Mouse (Mus musculus) lung, embryonic 14.5 days (tissue): ENCODE results near the gene Myo15. TPM values are rescaled to one million over a fixed set of nuclear protein-coding genes. Genes with fewer than 3 reads are reported as not detected.

Experiments
- ATAC-seq: fragments of 200-750 bp; cut with Nextera tagmentation; 2 replicates; pipeline ENCODE4 v1.8.0; 2017; ENCODE audit warnings: mild to moderate bottlenecking, moderate TSS enrichment, moderate library complexity; ENCODE audit not compliant: insufficient read depth
- DNase-seq: peaks from one replicate; pipeline ENCODE4 v3.0.0-alpha.2; 2015
- H3K27ac ChIP-seq: fragments of 300-500 bp; sonication (generic); 2 replicates; pipeline ENCODE4 v1.5.1; 2014; ENCODE audit warnings: low read depth, mild to moderate bottlenecking, moderate library complexity
- H3K27me3 ChIP-seq: fragments of 300-500 bp; sonication (generic); 2 replicates; pipeline ENCODE4 v1.6.1; 2014; ENCODE audit warnings: low read length, control low read depth; ENCODE audit not compliant: insufficient read depth
- H3K36me3 ChIP-seq: fragments of 300-500 bp; sonication (generic); 2 replicates; pipeline ENCODE4 v1.6.1; 2014; ENCODE audit warnings: control low read depth; ENCODE audit not compliant: insufficient read depth
- H3K4me1 ChIP-seq: fragments of 300-500 bp; sonication (generic); 2 replicates; pipeline ENCODE4 v1.6.1; 2014; ENCODE audit warnings: antibody characterized with exemption, control low read depth; ENCODE audit not compliant: insufficient read depth
- H3K4me2 ChIP-seq: fragments of 300-500 bp; sonication (generic); 2 replicates; pipeline ENCODE4 v1.6.1; 2014; ENCODE audit warnings: mild to moderate bottlenecking
- H3K4me3 ChIP-seq: fragments of 300-500 bp; sonication (generic); 2 replicates; pipeline ENCODE4 v1.5.1; 2014; ENCODE audit warnings: low read depth, low read length
- H3K9ac ChIP-seq: fragments of 300-500 bp; sonication (generic); 2 replicates; pipeline ENCODE4 v1.6.1; 2014
- H3K9me3 ChIP-seq: fragments of 300-500 bp; sonication (generic); 2 replicates; pipeline ENCODE4 v1.6.1; 2016; ENCODE audit warnings: low read depth, low read length, control low read depth
- CTCF ChIP-seq: IDR thresholded peaks from 2 replicates; pipeline ENCODE4 v1.5.1; 2016; ENCODE audit warnings: antibody characterized with exemption, low read depth
- WGBS: fragments of 180-500 bp; shearing (Covaris S2); extraction: QIAGEN DNeasy Blood & Tissue Kit; methylation state at CpG from one replicate; pipeline ENCODE4 v1.1.7; 2014; 5-methylcytosine and 5-hydroxymethylcytosine counted together
- polyA plus RNA-seq: library from polyadenylated mRNA; unstranded; fragments of >200 nt; fragmentation: Nextera tagmentation; extraction: Ambion mirVana; gene quantifications from 2 replicates; pipeline ENCODE4 v1.2.1, GENCODE M21; 2014

Gene Myo15
- polyA plus RNA-seq, 1 experiment from 2014 or later: 0.08 TPM

DNA sequence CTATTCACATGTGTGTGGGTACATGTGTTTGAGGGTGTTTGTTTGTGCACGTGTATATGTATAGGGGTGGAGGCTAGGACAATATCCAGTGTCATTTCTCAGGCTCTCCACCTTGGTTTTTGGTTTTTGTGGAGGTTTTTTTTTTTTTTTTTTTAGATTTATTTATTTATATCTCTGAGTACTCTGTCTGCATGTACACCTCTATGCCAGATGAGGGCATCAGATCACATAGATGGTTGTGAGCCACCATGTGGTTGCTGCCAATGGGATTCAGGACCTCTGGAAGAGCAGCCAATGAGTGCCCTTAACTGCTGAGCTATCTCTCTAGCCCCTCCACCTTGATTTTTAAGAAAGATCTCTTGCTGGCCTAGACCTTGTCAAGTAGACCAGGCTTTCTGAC lies 11.2 kb upstream of the Myo15 start:
- no peak for TF ChIP-seq CTCF
- H3K9me3 ChIP-seq: no peaks in the 10 kb centered on the region
- H3K9ac ChIP-seq: no peak overlapping the region
- H3K4me1 ChIP-seq: 0 out of 2 replicates have a peak, but pooled peaks cover 5% of the 10 kb centered on the region
- ATAC-seq (no peak), DNase-seq (peak; percentile 12)
- 92% methylated on average over 1 of the region's 1 CpGs for WGBS
- H3K27me3 ChIP-seq: no peaks in the 10 kb centered on the region
- no peak overlapping the region for H3K27ac ChIP-seq
- peaks cover 68% of the 10 kb centered on the region for H3K36me3 ChIP-seq
- H3K4me3 ChIP-seq: no peak overlapping the region
- no peak overlapping the region for H3K4me2 ChIP-seq

DNA sequence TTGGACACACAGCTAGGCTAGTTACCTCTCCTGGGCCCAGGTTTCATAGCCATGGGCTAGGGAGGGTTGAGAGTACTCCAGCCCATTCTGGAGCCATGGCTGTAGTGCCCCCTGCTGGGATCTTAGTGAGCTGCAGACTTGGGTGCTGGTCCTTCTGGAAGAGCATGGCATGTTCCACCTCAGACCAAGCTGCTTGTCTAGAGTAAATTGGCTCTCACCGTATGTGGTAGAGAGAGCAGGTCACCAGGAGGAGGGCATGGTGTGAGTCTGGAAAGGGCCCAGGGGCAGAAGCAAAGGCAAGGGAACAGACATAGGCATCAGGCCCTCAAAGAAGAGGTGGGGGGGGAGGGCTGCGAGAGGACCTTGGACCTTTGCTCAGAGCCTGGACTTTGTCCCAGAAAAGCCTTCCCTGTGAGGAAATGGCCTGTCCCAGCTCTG lies 3.2 kb upstream of the Myo15 start:
- peak; percentile 67 for TF ChIP-seq CTCF
- Histone ChIP-seq H3K4me1 (no peaks in the 10 kb centered on the region), H3K4me3 (no peak overlapping the region), H3K36me3 (peaks cover 87% of the 10 kb centered on the region), H3K27ac (no peak overlapping the region), H3K9me3 (no peaks in the 10 kb centered on the region), H3K27me3 (no peaks in the 10 kb centered on the region), H3K4me2 (no peak overlapping the region), H3K9ac (no peak overlapping the region)
- ATAC-seq (no peak), DNase-seq (peak; percentile 65)
- 97% methylated on average over 2 of the region's 2 CpGs for WGBS

DNA sequence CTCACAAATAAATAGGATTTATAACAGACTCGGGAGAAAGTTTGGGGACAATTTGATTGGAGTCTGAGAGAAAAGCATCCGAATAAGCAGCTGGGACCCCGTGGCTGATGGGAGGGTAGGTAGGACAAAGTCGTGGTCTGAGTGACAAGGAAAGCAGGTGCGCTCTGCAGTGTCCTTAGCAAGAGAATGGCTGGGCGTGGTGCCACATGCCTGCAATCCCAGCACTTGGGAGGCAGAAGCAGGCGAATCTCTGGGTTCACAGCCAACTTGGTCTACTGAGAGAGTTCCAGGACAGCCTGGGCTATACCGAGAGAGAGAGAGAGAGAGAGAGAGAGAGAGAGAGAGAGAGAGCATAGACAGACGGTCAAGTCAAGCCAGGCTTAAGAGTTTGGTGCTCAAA lies 1.6 kb downstream of the Myo15 start:
- Histone ChIP-seq H3K36me3 (peaks cover 39% of the 10 kb centered on the region), H3K27me3 (no peaks in the 10 kb centered on the region), H3K4me2 (no peak overlapping the region), H3K9ac (no peak overlapping the region), H3K27ac (no peak overlapping the region), H3K4me3 (no peak overlapping the region), H3K9me3 (no peaks in the 10 kb centered on the region), H3K4me1 (no peaks in the 10 kb centered on the region)
- DNase-seq: no peak
- no peak for TF ChIP-seq CTCF
- WGBS: 73% methylated on average over 9 of the region's 9 CpGs
- no peak for ATAC-seq

- DNase-seq (no peak), ATAC-seq (no peak)
- WGBS: 76% methylated on average over 5 of the region's 5 CpGs
- no peaks in the 10 kb centered on the region for H3K9me3 ChIP-seq
- H3K4me2 ChIP-seq: no peak overlapping the region
- no peak for TF ChIP-seq CTCF
- no peaks in the 10 kb centered on the region for H3K4me1 ChIP-seq
- H3K9ac ChIP-seq: no peak overlapping the region
- H3K27me3 ChIP-seq: no peaks in the 10 kb centered on the region
- peaks cover 6% of the 10 kb centered on the region; the same call in 1 of the 2 replicates for H3K36me3 ChIP-seq
- H3K4me3 ChIP-seq: no peak overlapping the region
- H3K27ac ChIP-seq: no peak overlapping the region
Measured at GRCm38 (mm10) chr11:60474534-60474933, 5.4 kb downstream of the Myo15 start.

- Histone ChIP-seq H3K27me3 (no peaks in the 10 kb centered on the region), H3K27ac (no peak overlapping the region), H3K9me3 (no peaks in the 10 kb centered on the region), H3K4me1 (no peaks in the 10 kb centered on the region), H3K4me3 (no peak overlapping the region), H3K36me3 (no peaks in the 10 kb centered on the region), H3K4me2 (no peak overlapping the region), H3K9ac (no peak overlapping the region)
- DNase-seq (no peak), ATAC-seq (no peak)
- TF ChIP-seq CTCF: no peak
- WGBS: 83% methylated on average over 5 of the region's 5 CpGs
Measured at GRCm38 (mm10) chr11:60475668-60476362, 6.7 kb downstream of the Myo15 start.

GRCm38 (mm10) chr11:60478121-60478520 lies 9.0 kb downstream of the Myo15 start:
- H3K9ac ChIP-seq: peak overlapping the region; percentile 6; the same call in 1 of the 2 replicates

GRCm38 (mm10) chr11:60486267-60486666 lies 17.1 kb downstream of the Myo15 start:
- H3K4me3 ChIP-seq: no peak overlapping the region
- no peaks in the 10 kb centered on the region for H3K36me3 ChIP-seq
- no peak for DNase-seq
- H3K9me3 ChIP-seq: no peaks in the 10 kb centered on the region
- no peaks in the 10 kb centered on the region for H3K27me3 ChIP-seq
- H3K27ac ChIP-seq: no peak overlapping the region
- H3K9ac ChIP-seq: no peak overlapping the region
- 49% methylated on average over 3 of the region's 3 CpGs for WGBS
- no peak overlapping the region for H3K4me2 ChIP-seq
- no peak for ATAC-seq
- H3K4me1 ChIP-seq: no peaks in the 10 kb centered on the region
- no peak for TF ChIP-seq CTCF

More at GRCm38 (mm10) chr11:60478121-60478520, 9.0 kb downstream of the Myo15 start:
- 16% methylated on average over 17 of the region's 17 CpGs for WGBS
- H3K4me3 ChIP-seq: 0 out of 2 replicates have a peak overlapping the region, but pooled peaks have one; percentile 6
- no peaks in the 10 kb centered on the region for H3K36me3 ChIP-seq
- peak overlapping the region; percentile 49 for H3K4me2 ChIP-seq
- H3K4me1 ChIP-seq: no peaks in the 10 kb centered on the region
- H3K9me3 ChIP-seq: no peaks in the 10 kb centered on the region
- DNase-seq: peak; percentile 35
- H3K27ac ChIP-seq: no peak overlapping the region
- TF ChIP-seq CTCF: no peak
- peak; percentile 66; the same call in 1 of the 2 replicates for ATAC-seq
- no peaks in the 10 kb centered on the region for H3K27me3 ChIP-seq
